Mouse (Mus musculus) cerebellum, adult 8-10 months (tissue): Measurements from ENCODE around the gene Pja2.
"Not testable (repeated sequence)": the region's sequence is repeated elsewhere in the genome, so short reads cannot be mapped to it uniquely, and the experiment has no call there.

Source experiments
- DNase-seq: peaks from one replicate; pipeline ENCODE4 v3.0.0; 2022

The Pja2 gene

DNA sequence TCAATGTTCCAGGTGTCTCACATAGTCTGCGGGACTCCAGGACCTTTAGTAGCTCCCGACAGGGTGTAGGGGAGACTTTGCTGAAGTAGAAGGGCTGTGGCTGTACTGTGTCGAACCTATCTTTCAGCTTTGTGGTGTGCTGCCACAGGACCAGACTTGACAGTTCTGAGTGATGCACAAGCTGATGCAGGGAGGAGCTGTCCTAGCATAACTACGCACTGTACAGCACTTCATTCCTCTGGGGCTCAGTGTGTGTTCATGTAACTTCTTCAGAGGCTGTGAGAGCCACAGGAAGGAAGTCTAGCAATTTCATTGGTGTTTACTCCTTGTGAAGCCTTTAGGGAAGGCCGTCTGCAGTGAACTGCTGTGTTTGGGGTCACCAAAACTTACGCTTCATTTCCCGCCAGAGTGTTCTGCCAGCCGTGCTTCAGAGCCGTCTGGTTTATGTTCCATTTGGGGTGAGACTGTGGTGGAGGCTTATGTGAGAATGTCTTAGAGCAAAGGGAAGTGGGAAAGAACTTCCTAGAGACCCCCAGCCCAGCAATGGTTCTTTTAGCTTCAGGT, 54.0 kb downstream of the Pja2 start:
- DNase-seq, result no peak

DNA sequence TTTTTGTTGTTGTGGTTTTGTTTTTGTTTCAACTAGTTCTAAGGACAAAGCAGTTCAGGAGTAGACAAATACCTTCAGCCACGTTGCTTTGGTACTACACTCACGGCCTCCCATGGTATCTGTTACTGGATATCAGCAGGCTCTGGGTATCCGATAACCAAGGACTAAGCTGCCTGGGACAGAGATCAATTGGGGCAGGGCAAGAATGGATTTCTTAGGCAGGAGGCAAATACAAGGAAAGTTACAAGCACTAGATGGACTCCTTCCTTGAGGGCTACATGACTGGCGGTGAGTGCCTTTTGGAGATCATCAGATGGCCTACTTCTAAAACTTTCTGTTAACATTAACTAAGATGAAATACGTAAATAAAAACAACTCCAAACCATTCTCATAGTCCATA, 55.0 kb downstream of the Pja2 start:
- DNase-seq, result no peak

DNA sequence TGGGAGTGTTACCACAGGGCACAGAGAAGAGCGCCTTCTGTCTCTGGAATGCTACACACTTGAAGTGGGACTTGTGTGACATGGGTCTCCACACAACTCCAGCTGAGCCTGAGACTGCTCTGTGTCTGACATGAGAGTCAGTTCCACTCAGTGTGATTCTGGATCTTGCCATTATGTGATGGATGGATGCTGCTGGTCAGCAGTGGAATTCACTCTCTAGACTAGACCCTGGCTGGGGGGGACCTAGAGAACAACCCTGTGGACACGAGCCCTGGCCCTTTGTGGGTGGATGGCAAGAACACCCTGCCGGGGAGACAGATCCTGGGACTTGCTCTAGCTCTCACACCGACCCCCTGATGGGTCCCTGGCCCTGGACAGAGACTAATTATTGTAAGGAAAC, 56.5 kb downstream of the Pja2 start:
- DNase-seq, result no peak

DNA sequence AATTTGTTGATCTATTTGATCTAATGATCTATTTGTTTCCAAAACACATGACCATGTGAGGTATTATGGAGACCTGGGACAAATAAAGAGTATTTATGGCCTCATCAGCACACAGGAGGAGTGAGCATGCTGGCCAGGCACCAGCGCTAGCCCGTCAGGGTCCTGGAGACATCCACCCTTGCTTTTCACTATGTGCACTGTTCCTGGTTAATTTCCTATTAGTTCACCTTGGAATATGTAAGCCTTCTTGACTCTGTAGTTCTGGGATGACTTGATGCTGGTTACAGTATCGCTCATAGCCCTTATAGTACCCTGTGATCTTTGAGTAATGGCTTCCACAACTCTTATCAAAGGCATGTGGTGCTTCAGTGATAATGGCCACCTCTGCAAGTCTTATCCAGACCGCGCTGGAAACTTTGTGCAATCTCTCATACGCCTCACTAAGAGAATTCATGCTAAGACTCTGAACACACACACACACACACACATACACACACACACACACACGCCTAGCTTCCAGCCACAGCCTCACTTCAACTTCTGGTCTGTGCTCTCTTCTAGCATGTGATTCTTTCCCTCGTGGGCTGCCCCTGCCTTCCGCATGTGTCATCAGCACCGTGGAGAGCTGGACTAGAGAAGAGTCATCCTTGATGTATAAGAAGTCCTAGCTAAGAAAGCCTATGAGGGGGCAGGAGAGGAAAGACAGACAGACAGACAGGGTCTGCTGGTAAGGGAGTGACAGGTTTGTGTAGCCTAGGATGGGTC, 57.2 kb downstream of the Pja2 start:
- no peak for DNase-seq

DNA sequence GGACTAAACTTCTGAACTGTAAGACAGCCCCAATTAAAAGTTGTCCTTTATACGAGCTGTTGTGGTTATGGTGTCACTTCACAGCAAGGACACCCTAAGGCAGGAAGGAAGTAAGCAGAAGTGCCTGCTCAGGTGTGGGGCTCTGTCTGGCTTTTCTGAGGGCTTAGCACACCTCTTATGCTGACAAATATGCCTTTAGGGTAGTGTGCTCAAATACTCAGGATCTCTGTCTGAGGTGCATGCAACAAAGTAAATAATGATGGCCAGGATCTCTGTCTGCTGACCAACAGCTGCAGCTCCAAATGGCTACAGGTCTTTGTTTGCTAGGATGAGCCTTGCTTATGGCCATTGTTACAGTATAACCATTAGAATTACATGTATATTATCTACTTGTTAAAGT, 71.1 kb downstream of the Pja2 start:
- no peak for DNase-seq

DNA sequence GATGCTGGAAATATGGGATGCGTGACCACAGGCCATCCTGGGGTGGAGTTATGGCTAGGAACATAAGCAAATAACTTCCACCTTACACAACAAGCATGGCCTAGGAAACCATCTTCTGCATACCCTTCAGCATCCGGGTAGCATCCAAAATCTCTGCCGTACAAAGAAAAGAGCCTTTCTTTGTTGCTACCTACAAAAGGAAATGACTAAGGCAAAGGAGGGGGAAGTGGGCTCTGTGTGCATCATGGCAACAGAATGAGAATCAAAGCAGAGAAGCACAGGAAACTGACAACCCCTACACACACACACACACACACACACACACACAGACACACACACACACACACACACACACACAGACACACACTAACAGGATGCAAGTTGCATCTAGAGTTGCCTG, 83.5 kb downstream of the Pja2 start:
- DNase-seq, result no peak

DNA sequence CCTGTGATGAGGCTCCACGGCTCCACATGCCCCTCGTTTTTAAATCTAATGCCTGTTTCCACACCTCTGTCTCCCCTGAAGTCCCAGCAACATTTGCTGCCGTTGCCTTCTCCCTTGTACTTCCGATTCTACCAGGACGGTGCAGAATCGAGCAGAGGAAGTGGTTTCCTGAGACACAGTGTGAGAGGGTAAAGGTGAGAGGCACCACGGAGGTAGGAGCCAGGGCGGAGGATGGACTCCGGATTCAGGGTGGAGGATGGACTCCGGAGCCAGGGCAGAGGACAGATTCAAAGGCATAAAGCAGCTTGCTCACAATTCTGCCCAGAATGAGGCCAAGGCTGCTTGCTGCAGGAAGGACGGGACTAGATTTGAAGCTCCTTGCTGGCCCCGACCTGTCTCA, 88.8 kb downstream of the Pja2 start:
- no peak for DNase-seq

- DNase-seq, result no peak
Measured at GRCm38 (mm10) chr17:64242310-64242859, 89.3 kb downstream of the Pja2 start.

DNA sequence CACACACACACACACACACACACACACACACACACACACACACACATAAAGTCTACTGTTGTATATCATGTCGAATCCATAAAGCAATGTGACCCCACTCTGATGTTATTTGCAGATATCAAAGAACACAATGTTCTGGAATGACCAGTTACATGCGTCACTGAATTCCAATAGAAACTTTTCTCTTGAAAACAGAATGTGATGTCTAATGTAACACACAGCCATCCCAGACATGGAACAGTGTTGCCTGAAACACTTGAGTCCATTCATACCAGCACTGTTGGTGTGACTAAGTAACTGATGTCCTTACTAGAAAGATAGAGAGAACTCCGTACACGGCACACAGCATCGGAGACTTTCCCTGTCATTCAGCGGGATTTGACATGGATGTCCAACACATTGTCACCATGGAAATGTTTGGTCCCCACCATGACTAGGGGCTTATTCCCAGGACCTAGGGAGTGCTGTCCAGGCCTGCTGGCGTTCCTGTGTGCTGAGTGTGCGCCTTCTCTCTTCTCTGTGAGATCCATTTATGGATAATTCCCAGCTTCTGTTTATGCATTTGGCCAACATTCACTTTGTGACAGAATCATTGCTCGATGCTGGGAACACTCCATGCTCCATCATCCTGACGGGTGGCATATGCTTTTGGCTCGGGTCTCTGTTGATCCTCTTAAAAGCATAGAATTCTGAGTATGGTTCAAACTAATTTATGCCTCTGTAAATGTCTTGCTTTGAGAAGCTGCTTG, 90.0 kb downstream of the Pja2 start:
- no peak for DNase-seq

GRCm38 (mm10) chr17:64232134-64232533, 99.6 kb downstream of the Pja2 start:
- no peak for DNase-seq

DNA sequence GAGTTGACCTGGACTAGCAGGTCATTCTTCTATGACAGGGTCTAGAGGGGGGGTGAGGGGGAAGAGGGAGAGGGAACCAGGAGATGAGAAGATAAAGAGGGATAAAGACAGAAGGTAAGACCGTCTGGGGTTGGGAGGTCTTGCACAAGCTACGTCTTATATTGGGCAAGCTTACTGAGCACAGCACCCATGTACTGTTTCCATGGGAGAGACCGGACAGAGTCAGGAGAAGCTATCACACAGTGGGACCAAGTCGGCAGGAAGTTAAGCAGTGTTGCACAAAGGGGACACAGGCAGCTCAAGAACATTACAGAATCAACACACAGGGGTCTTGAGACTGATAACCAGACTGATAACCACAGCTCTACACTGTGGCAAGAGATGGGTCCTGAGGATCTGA, 100.1 kb downstream of the Pja2 start:
- not testable (repeated sequence) for DNase-seq

DNA sequence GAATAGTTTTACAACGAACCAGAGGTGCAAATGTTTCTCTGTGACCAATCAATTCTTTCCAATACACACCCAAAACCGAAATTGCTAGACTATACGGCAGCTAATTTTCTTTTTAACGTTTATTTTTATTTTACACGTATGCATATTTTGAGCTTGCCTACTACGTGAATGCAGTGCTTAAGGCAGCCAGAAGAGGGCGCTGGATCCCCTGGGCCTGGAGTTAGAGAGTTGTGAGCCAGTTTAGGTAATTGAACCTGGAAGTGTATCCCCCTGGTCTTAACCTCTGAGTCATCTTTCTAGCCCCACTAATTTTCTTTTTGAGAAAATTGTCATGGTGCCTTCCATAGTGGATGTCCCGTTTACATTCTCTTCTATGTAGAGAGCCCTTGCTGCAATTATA, 100.5 kb downstream of the Pja2 start:
- no peak for DNase-seq
